Mouse (Mus musculus): ENCODE results near the gene Olfm2. TPM values are rescaled to one million over a fixed set of nuclear protein-coding genes. Genes with fewer than 3 reads are reported as not detected.
"Not testable (repeated sequence)": the region's sequence is repeated elsewhere in the genome, so short reads cannot be mapped to it uniquely, and the experiment has no call there.

Olfm2 gene
- polyA plus RNA-seq, 1 experiment from 2014 or later = 251 TPM

- no peak overlapping the region for H3K4me2 ChIP-seq (ENCODE audit: low read length)
- no peak overlapping the region for H3K9ac ChIP-seq (ENCODE audit: low read depth, low read length)
- H3K9me3 ChIP-seq (replicated peaks; ENCODE audit: control insufficient read depth, low read length, poor library complexity, severe bottlenecking) = no peaks in the 10 kb centered on the region
- H3K4me3 ChIP-seq (ENCODE audit: low read depth, low read length) = no peak overlapping the region
- 86% methylated on average over 3 of the region's 3 CpGs for WGBS
- no peaks in the 10 kb centered on the region for H3K27me3 ChIP-seq (ENCODE audit: control insufficient read depth, insufficient read depth, low read depth, low read length)
- H3K4me1 ChIP-seq (ENCODE audit: control insufficient read depth, insufficient read depth, low read length) = peaks cover 28% of the 10 kb centered on the region
- ATAC-seq = no peak
- H3K36me3 ChIP-seq (ENCODE audit: control insufficient read depth, insufficient read depth, low read length) = no peaks in the 10 kb centered on the region
- H3K27ac ChIP-seq (ENCODE audit: low read length) = no peak overlapping the region
Observed at GRCm38 (mm10) chr9:20692863-20693262, 53.3 kb downstream of the Olfm2 start.

GRCm38 (mm10) chr9:20690449-20690848 is 55.7 kb downstream of the Olfm2 start:
- H3K4me2 ChIP-seq (ENCODE audit: low read length); H3K36me3 ChIP-seq (ENCODE audit: control insufficient read depth, insufficient read depth, low read length); H3K27ac ChIP-seq (ENCODE audit: low read length); H3K9me3 ChIP-seq (replicated peaks; ENCODE audit: control insufficient read depth, low read length, poor library complexity, severe bottlenecking); ATAC-seq; H3K27me3 ChIP-seq (ENCODE audit: control insufficient read depth, insufficient read depth, low read depth, low read length); H3K4me3 ChIP-seq (ENCODE audit: low read depth, low read length): not testable (repeated sequence)
- 87% methylated on average over 2 of the region's 2 CpGs for WGBS
- Histone ChIP-seq H3K9ac (ENCODE audit: low read depth, low read length) (peak overlapping the region; percentile 50; the same call in 1 of the 2 replicates), H3K4me1 (ENCODE audit: control insufficient read depth, insufficient read depth, low read length) (peaks cover 24% of the 10 kb centered on the region)

- Histone ChIP-seq H3K27ac (ENCODE audit: low read length) (peak overlapping the region; percentile 67), H3K9ac (ENCODE audit: low read depth, low read length) (peak overlapping the region; percentile 50), H3K9me3 (replicated peaks; ENCODE audit: control insufficient read depth, low read length, poor library complexity, severe bottlenecking) (no peaks in the 10 kb centered on the region)
Observed at GRCm38 (mm10) chr9:20689913-20690312, 56.2 kb downstream of the Olfm2 start.

GRCm38 (mm10) chr9:20689403-20689802 is 56.7 kb downstream of the Olfm2 start:
- H3K9me3 ChIP-seq (replicated peaks; ENCODE audit: control insufficient read depth, low read length, poor library complexity, severe bottlenecking) = no peaks in the 10 kb centered on the region
- 29% methylated on average over 1 of the region's 1 CpGs for WGBS
- ATAC-seq = 0 out of 2 replicates have a peak, but pooled peaks have one; percentile 32
- H3K4me1 ChIP-seq (ENCODE audit: control insufficient read depth, insufficient read depth, low read length) = peaks cover 13% of the 10 kb centered on the region
- no peak overlapping the region; the same call in 1 of the 2 replicates for H3K9ac ChIP-seq (ENCODE audit: low read depth, low read length)
- H3K27me3 ChIP-seq (ENCODE audit: control insufficient read depth, insufficient read depth, low read depth, low read length) = no peaks in the 10 kb centered on the region
- no peaks in the 10 kb centered on the region for H3K36me3 ChIP-seq (ENCODE audit: control insufficient read depth, insufficient read depth, low read length)
- no peak overlapping the region for H3K4me3 ChIP-seq (ENCODE audit: low read depth, low read length)
- peak overlapping the region; percentile 67; the same call in 1 of the 2 replicates for H3K27ac ChIP-seq (ENCODE audit: low read length)
- no peak overlapping the region for H3K4me2 ChIP-seq (ENCODE audit: low read length)

More at GRCm38 (mm10) chr9:20689913-20690312, 56.2 kb downstream of the Olfm2 start:
- Histone ChIP-seq H3K4me1 (ENCODE audit: control insufficient read depth, insufficient read depth, low read length) (peaks cover 18% of the 10 kb centered on the region), H3K4me3 (ENCODE audit: low read depth, low read length) (no peak overlapping the region), H3K27me3 (ENCODE audit: control insufficient read depth, insufficient read depth, low read depth, low read length) (no peaks in the 10 kb centered on the region), H3K36me3 (ENCODE audit: control insufficient read depth, insufficient read depth, low read length) (no peaks in the 10 kb centered on the region), H3K4me2 (ENCODE audit: low read length) (no peak overlapping the region)
- ATAC-seq = peak; percentile 46; the same call in 1 of the 2 replicates
- WGBS = 2% methylated on average over 4 of the region's 4 CpGs

- H3K27me3 ChIP-seq (ENCODE audit: control insufficient read depth, insufficient read depth, low read depth, low read length) = no peaks in the 10 kb centered on the region
- no peak overlapping the region for H3K4me2 ChIP-seq (ENCODE audit: low read length)
- H3K9me3 ChIP-seq (replicated peaks; ENCODE audit: control insufficient read depth, low read length, poor library complexity, severe bottlenecking) = no peaks in the 10 kb centered on the region
- H3K9ac ChIP-seq (ENCODE audit: low read depth, low read length) = no peak overlapping the region
- ATAC-seq = no peak
- no peaks in the 10 kb centered on the region for H3K36me3 ChIP-seq (ENCODE audit: control insufficient read depth, insufficient read depth, low read length)
- H3K4me3 ChIP-seq (ENCODE audit: low read depth, low read length) = no peak overlapping the region
- 63% methylated on average over 16 of the region's 17 CpGs for WGBS
- peaks cover 10% of the 10 kb centered on the region for H3K4me1 ChIP-seq (ENCODE audit: control insufficient read depth, insufficient read depth, low read length)
- H3K27ac ChIP-seq (ENCODE audit: low read length) = no peak overlapping the region
Observed at GRCm38 (mm10) chr9:20685081-20685861, 60.9 kb downstream of the Olfm2 start.

GRCm38 (mm10) chr9:20682389-20682722 is 63.8 kb downstream of the Olfm2 start:
- no peak for ATAC-seq

GRCm38 (mm10) chr9:20681546-20682388 is 64.4 kb downstream of the Olfm2 start:
- H3K4me1 ChIP-seq (ENCODE audit: control insufficient read depth, insufficient read depth, low read length) = peaks cover 2% of the 10 kb centered on the region; the same call in 1 of the 2 replicates
- ATAC-seq = peak; percentile 34; the same call in 1 of the 2 replicates
- no peaks in the 10 kb centered on the region for H3K9me3 ChIP-seq (replicated peaks; ENCODE audit: control insufficient read depth, low read length, poor library complexity, severe bottlenecking)

More at GRCm38 (mm10) chr9:20682389-20682722, 63.8 kb downstream of the Olfm2 start:
- Histone ChIP-seq H3K27ac (ENCODE audit: low read length) (no peak overlapping the region), H3K9me3 (replicated peaks; ENCODE audit: control insufficient read depth, low read length, poor library complexity, severe bottlenecking) (no peaks in the 10 kb centered on the region), H3K27me3 (ENCODE audit: control insufficient read depth, insufficient read depth, low read depth, low read length) (no peaks in the 10 kb centered on the region), H3K4me2 (ENCODE audit: low read length) (no peak overlapping the region), H3K9ac (ENCODE audit: low read depth, low read length) (no peak overlapping the region), H3K36me3 (ENCODE audit: control insufficient read depth, insufficient read depth, low read length) (no peaks in the 10 kb centered on the region), H3K4me1 (ENCODE audit: control insufficient read depth, insufficient read depth, low read length) (peaks cover 2% of the 10 kb centered on the region; the same call in 1 of the 2 replicates), H3K4me3 (ENCODE audit: low read depth, low read length) (no peak overlapping the region)
- WGBS = 21% methylated on average over 2 of the region's 2 CpGs

GRCm38 (mm10) chr9:20680378-20680958 is 65.7 kb downstream of the Olfm2 start:
- WGBS = 40% methylated on average over 9 of the region's 9 CpGs
- ATAC-seq = no peak
- Histone ChIP-seq H3K9ac (ENCODE audit: low read depth, low read length) (no peak overlapping the region), H3K27ac (ENCODE audit: low read length) (peak overlapping the region; percentile 28; the same call in 1 of the 2 replicates), H3K36me3 (ENCODE audit: control insufficient read depth, insufficient read depth, low read length) (no peaks in the 10 kb centered on the region), H3K4me3 (ENCODE audit: low read depth, low read length) (no peak overlapping the region), H3K4me2 (ENCODE audit: low read length) (no peak overlapping the region), H3K9me3 (replicated peaks; ENCODE audit: control insufficient read depth, low read length, poor library complexity, severe bottlenecking) (no peaks in the 10 kb centered on the region), H3K4me1 (ENCODE audit: control insufficient read depth, insufficient read depth, low read length) (peaks cover 2% of the 10 kb centered on the region; the same call in 1 of the 2 replicates), H3K27me3 (ENCODE audit: control insufficient read depth, insufficient read depth, low read depth, low read length) (no peaks in the 10 kb centered on the region)

More at GRCm38 (mm10) chr9:20681546-20682388, 64.4 kb downstream of the Olfm2 start:
- no peaks in the 10 kb centered on the region for H3K36me3 ChIP-seq (ENCODE audit: control insufficient read depth, insufficient read depth, low read length)
- H3K9ac ChIP-seq (ENCODE audit: low read depth, low read length) = no peak overlapping the region
- H3K27ac ChIP-seq (ENCODE audit: low read length) = no peak overlapping the region
- H3K4me3 ChIP-seq (ENCODE audit: low read depth, low read length) = no peak overlapping the region
- no peak overlapping the region for H3K4me2 ChIP-seq (ENCODE audit: low read length)
- no peaks in the 10 kb centered on the region for H3K27me3 ChIP-seq (ENCODE audit: control insufficient read depth, insufficient read depth, low read depth, low read length)
- WGBS = 44% methylated on average over 6 of the region's 7 CpGs
